Mouse (Mus musculus): Measurements from ENCODE around the gene Aif1. TPM values are rescaled to one million over a fixed set of nuclear protein-coding genes. Genes with fewer than 3 reads are reported as not detected.

Gene Aif1
- total RNA-seq (2021), result 10 to 100 TPM in 1 of 2 experiments, 1 to 10 TPM in 1; 6.1 to 11.2 TPM
- long read RNA-seq, experiment 1, partial matches to known transcripts, result 0 of 2 reads
- long read RNA-seq, experiment 1, other reads (novel, unspliced or antisense), result 0 of 2 reads
- long read RNA-seq, experiment 2, partial matches to known transcripts, result 0 of 3 reads
- long read RNA-seq, experiment 2, other reads (novel, unspliced or antisense), result 0 of 3 reads

- DNase-seq (ENCODE audit: low spot score in 2 of 2), result no peak
These were observed at the start of gene Aif1 for GRCm38 (mm10) chr17:35175968-35176367. Gene Aif1, minus strand, starts transcription at chr17:35176068.

- DNase-seq (ENCODE audit: low spot score in 2 of 2), result no peak
These were observed 49.6 kb upstream of the Aif1 start for GRCm38 (mm10) chr17:35225456-35225855.

GRCm38 (mm10) chr17:35224641-35225040, 48.8 kb upstream of the Aif1 start:
- no peak for DNase-seq (ENCODE audit: low spot score in 2 of 2)

GRCm38 (mm10) chr17:35222299-35222698, 46.4 kb upstream of the Aif1 start:
- DNase-seq (ENCODE audit: low spot score in 2 of 2), result no peak

GRCm38 (mm10) chr17:35220156-35220952, 44.5 kb upstream of the Aif1 start, which contains the start of gene Gm16181:
Gene Gm16181, plus strand, starts transcription at chr17:35220834.
- DNase-seq (ENCODE audit: low spot score in 2 of 2), result no peak

- no peak for DNase-seq (ENCODE audit: low spot score in 2 of 2)
These were observed 43.8 kb upstream of the Aif1 start for GRCm38 (mm10) chr17:35219601-35220041.

- no peak for DNase-seq (ENCODE audit: low spot score in 2 of 2)
These were observed 42.8 kb upstream of the Aif1 start for GRCm38 (mm10) chr17:35218516-35219193.

- no peak for DNase-seq (ENCODE audit: low spot score in 2 of 2)
These were observed 37.2 kb upstream of the Aif1 start for GRCm38 (mm10) chr17:35213071-35213470.

GRCm38 (mm10) chr17:35210593-35210992, 34.7 kb upstream of the Aif1 start:
- DNase-seq (ENCODE audit: low spot score in 2 of 2), result no peak

GRCm38 (mm10) chr17:35209785-35210535, 34.1 kb upstream of the Aif1 start:
- DNase-seq (ENCODE audit: low spot score in 2 of 2), result no peak

- no peak for DNase-seq (ENCODE audit: low spot score in 2 of 2)
These were observed 29.5 kb upstream of the Aif1 start for GRCm38 (mm10) chr17:35205380-35205769.

GRCm38 (mm10) chr17:35204494-35205379, 28.9 kb upstream of the Aif1 start, which contains the start of gene Lta:
Gene Lta, minus strand, starts transcription at chr17:35205351.
- DNase-seq (ENCODE audit: low spot score in 2 of 2), result no peak

GRCm38 (mm10) chr17:35202442-35202841, 26.6 kb upstream of the Aif1 start:
- no peak for DNase-seq (ENCODE audit: low spot score in 2 of 2)

- DNase-seq (ENCODE audit: low spot score in 2 of 2), result peak; percentile 38 to 52
These were observed 25.9 kb upstream of the Aif1 start, which contains the start of gene Tnf for GRCm38 (mm10) chr17:35201787-35202186. Gene Tnf, minus strand, starts transcription at chr17:35202007.

GRCm38 (mm10) chr17:35201128-35201527, 25.3 kb upstream of the Aif1 start:
- DNase-seq (ENCODE audit: low spot score in 2 of 2), result no peak

- no peak for DNase-seq (ENCODE audit: low spot score in 2 of 2)
These were observed 24.5 kb upstream of the Aif1 start for GRCm38 (mm10) chr17:35200398-35200797.

- no peak for DNase-seq (ENCODE audit: low spot score in 2 of 2)
These were observed 23.1 kb upstream of the Aif1 start for GRCm38 (mm10) chr17:35198946-35199345.

- no peak for DNase-seq (ENCODE audit: low spot score in 2 of 2)
These were observed 22.2 kb upstream of the Aif1 start for GRCm38 (mm10) chr17:35198029-35198428.

GRCm38 (mm10) chr17:35197126-35197525, 21.3 kb upstream of the Aif1 start:
- no peak for DNase-seq (ENCODE audit: low spot score in 2 of 2)

- DNase-seq (ENCODE audit: low spot score in 2 of 2), result no peak
These were observed 20.4 kb upstream of the Aif1 start for GRCm38 (mm10) chr17:35196321-35196641.
